Mouse (Mus musculus): ENCODE data around the gene Lsamp.

GRCm38 (mm10) chr16:42102186-42102585 lies 2118.0 kb downstream of the Lsamp start:
- TF ChIP-seq CTCF (IDR thresholded peaks at IDR 0.05; ENCODE audit: low read depth) (no peak), EP300 (IDR thresholded peaks at IDR 0.05; ENCODE audit: low read depth) (no peak)
